Mouse (Mus musculus): ENCODE data around the gene Mpzl1.

DNA sequence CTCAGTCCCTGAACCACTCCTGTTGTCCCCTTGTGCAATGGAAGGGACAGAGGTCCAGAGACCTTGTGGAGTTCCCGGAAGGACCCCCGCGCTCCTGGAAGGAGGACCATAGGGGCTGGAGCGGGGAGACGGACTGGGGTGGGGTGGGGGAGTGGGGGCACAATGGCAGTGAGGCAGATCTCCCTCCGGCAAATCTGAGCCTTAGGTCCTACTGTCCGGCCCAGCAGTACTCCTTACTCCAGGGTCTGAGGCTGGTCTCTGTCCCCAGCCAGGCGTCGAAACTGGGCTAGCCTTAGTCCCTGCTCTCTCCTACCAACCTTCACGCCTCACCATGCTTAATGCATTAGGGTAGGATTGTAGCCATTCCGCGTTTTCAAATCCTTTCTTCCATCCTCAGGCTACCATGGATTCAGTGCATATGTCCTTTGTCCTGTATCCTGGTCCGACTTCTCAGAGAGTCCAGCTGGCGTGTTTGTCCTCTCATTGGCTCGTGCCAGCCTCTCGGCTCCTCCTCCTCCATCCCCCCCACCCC, 8.5 kb upstream of the Mpzl1 start:
- no peak for TF ChIP-seq CTCF (IDR thresholded peaks at IDR 0.05; ENCODE audit: low read depth, low read length)
- no peak for TF ChIP-seq POLR2A (IDR thresholded peaks at IDR 0.05; ENCODE audit: borderline replicate concordance, low read depth, low read length)
